Mouse (Mus musculus) ES-E14 (cell line): ENCODE results near the gene Asic2. TPM values are rescaled to one million over a fixed set of nuclear protein-coding genes. Genes with fewer than 3 reads are reported as not detected.

Source experiments
- DNase-seq: peaks from one replicate; pipeline ENCODE4 v3.0.0-alpha.2; 2013; ENCODE audit warnings: low read depth, low spot score
- H3K27ac ChIP-seq: 2 replicates; pipeline ENCODE4 v1.5.1; 2012; ENCODE audit warnings: low read depth, mild to moderate bottlenecking, low read length, moderate library complexity, mixed read lengths; ENCODE audit not compliant: poor library complexity, insufficient read depth, severe bottlenecking
- H3K36me3 ChIP-seq: 2 replicates; pipeline ENCODE4 v1.6.1; 2012; ENCODE audit warnings: mild to moderate bottlenecking, low read length, moderate library complexity, mixed read lengths; ENCODE audit not compliant: control insufficient read depth, poor library complexity, insufficient read depth, severe bottlenecking
- H3K4me1 ChIP-seq, 2 experiments: fragments of 150-350 bp in 1 of 2; sonication (generic) in 1 of 2; 2 replicates each; pipeline ENCODE4 v1.6.1; 2012; ENCODE audit warnings: low read length in 2 of 2, mild to moderate bottlenecking in 1 of 2, mixed read lengths in 1 of 2; ENCODE audit not compliant: control insufficient read depth in 2 of 2, insufficient read depth in 2 of 2, poor library complexity in 1 of 2
- H3K4me3 ChIP-seq, 2 experiments: fragments of 150-350 bp in 1 of 2; sonication (generic) in 1 of 2; 2 replicates each; pipeline ENCODE4 v1.5.1; 2012; ENCODE audit warnings: low read length in 2 of 2, low read depth in 1 of 2, mild to moderate bottlenecking in 1 of 2, mixed read lengths in 1 of 2; ENCODE audit not compliant: insufficient read depth in 1 of 2, poor library complexity in 1 of 2, severe bottlenecking in 1 of 2
- H3K9ac ChIP-seq: 2 replicates; pipeline ENCODE4 v1.6.1; 2012; ENCODE audit warnings: low read depth, mild to moderate bottlenecking, low read length, mixed read lengths; ENCODE audit not compliant: poor library complexity, insufficient read depth, severe bottlenecking
- H3K9me3 ChIP-seq: fragments of 150-350 bp; sonication (generic); 2 replicates; pipeline ENCODE4 v1.6.1; 2012; ENCODE audit warnings: low read depth, mild to moderate bottlenecking, low read length; ENCODE audit not compliant: control insufficient read depth, insufficient read depth
- CHD2 ChIP-seq: IDR thresholded peaks from 2 replicates; pipeline ENCODE4 v1.6.1; 2014; ENCODE audit warnings: mild to moderate bottlenecking, low read depth, low read length, inconsistent platforms
- HCFC1 ChIP-seq: IDR thresholded peaks from 2 replicates; pipeline ENCODE4 v1.6.1; 2012; ENCODE audit warnings: low read length, inconsistent platforms, borderline replicate concordance; ENCODE audit not compliant: insufficient read depth
- MAFK ChIP-seq: IDR thresholded peaks from 2 replicates; pipeline ENCODE4 v1.6.1; 2014; ENCODE audit warnings: mild to moderate bottlenecking, low read depth, low read length, inconsistent platforms; ENCODE audit not compliant: insufficient read depth
- ZC3H11A ChIP-seq: IDR thresholded peaks from 2 replicates; pipeline ENCODE4 v1.6.1; 2012; ENCODE audit warnings: low read depth, mild to moderate bottlenecking, inconsistent platforms, low read length, borderline replicate concordance
- ZNF384 ChIP-seq: IDR thresholded peaks from 2 replicates; pipeline ENCODE4 v1.6.1; 2012; ENCODE audit warnings: low read depth, low read length, inconsistent platforms
- in situ Hi-C, 2 experiments: fragments of 600-800 bp; cut with MboI; formaldehyde crosslinking; loops; one replicate each; pipeline ENCODE4 v1.15.1; 2025; ENCODE audit warnings: low sequenced_read_pairs in 2 of 2, inconsistent platforms in 1 of 2; ENCODE audit not compliant: unreplicated experiment in 2 of 2
- total RNA-seq: library from RNA; depleted of rRNA; stranded (reverse); fragments of 300-350 nt; gene quantifications from 2 replicates; pipeline ENCODE4 v1.2.3, GENCODE M21; 2012

The Asic2 gene
- total RNA-seq, 1 experiment = 0.13 TPM

GRCm38 (mm10) chr11:81239966-81240681 is 728.1 kb downstream of the Asic2 start:
- peak; percentile 40 for DNase-seq
- no peak overlapping the region for H3K4me3 ChIP-seq
- no peaks in the 10 kb centered on the region for H3K4me1 ChIP-seq
- H3K27ac ChIP-seq = no peak overlapping the region
- no peaks in the 10 kb centered on the region for H3K9me3 ChIP-seq
- no peaks in the 10 kb centered on the region for H3K36me3 ChIP-seq
- in situ Hi-C loops = no loop called here
- no peak overlapping the region for H3K9ac ChIP-seq
- no peak for TF ChIP-seq HCFC1
- TF ChIP-seq ZC3H11A = 0 out of 2 replicates have a peak, but pooled peaks have one; percentile 7

DNA sequence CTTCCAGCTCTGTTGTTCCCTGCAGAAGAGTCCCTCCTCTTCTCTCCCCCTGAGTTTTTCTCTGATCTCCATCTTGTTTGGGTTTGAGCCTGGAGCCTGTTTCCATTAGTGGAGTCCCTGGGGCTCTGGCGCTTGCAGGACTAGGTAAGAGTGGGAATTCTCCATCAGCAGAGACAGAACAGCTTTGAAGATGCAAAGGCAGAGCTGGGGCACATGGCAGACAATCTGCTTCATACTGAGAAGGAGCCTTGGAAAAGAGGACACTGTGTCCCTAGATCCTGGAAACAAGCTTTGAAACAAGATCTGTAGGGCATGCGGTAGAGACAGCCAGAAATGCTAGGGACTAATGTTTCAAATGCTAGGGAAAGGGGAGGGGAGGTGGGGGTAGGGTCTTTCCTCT is 729.2 kb downstream of the Asic2 start:
- in situ Hi-C loops = no loop called here
- Histone ChIP-seq H3K4me1 (no peaks in the 10 kb centered on the region), H3K9ac (no peak overlapping the region), H3K4me3 (no peak overlapping the region), H3K27ac (no peak overlapping the region), H3K9me3 (no peaks in the 10 kb centered on the region), H3K36me3 (no peaks in the 10 kb centered on the region)
- TF ChIP-seq CHD2 (no peak), MAFK (no peak), HCFC1 (no peak), ZNF384 (no peak), ZC3H11A (no peak)
- DNase-seq = no peak

- Histone ChIP-seq H3K4me3 (no peak overlapping the region), H3K27ac (no peak overlapping the region), H3K4me1 (no peaks in the 10 kb centered on the region), H3K36me3 (no peaks in the 10 kb centered on the region), H3K9ac (no peak overlapping the region), H3K9me3 (no peaks in the 10 kb centered on the region)
- no peak for TF ChIP-seq MAFK
- TF ChIP-seq ZNF384 = no peak
- no peak for TF ChIP-seq HCFC1
- no peak for TF ChIP-seq CHD2
- TF ChIP-seq ZC3H11A = no peak
- in situ Hi-C loops = no loop called here
- DNase-seq = no peak
Measured at GRCm38 (mm10) chr11:81236070-81236469, 732.2 kb downstream of the Asic2 start.

GRCm38 (mm10) chr11:81223361-81223760 is 744.9 kb downstream of the Asic2 start:
- no peaks in the 10 kb centered on the region for H3K36me3 ChIP-seq
- no peaks in the 10 kb centered on the region for H3K4me1 ChIP-seq
- no peak for DNase-seq
- H3K9ac ChIP-seq = no peak overlapping the region
- in situ Hi-C loops = no loop called here
- H3K27ac ChIP-seq = no peak overlapping the region
- no peak overlapping the region for H3K4me3 ChIP-seq
- TF ChIP-seq ZNF384 = no peak
- no peak for TF ChIP-seq CHD2
- no peak for TF ChIP-seq HCFC1
- TF ChIP-seq ZC3H11A = no peak
- TF ChIP-seq MAFK = no peak
- no peaks in the 10 kb centered on the region for H3K9me3 ChIP-seq
